Mouse (Mus musculus) T-helper 17 cell (primary cell): ENCODE data around the gene Utp11.

ENCODE experiments used
- in situ Hi-C, 2 experiments: fragments of 300-600 bp; cut with MboI, MseI; formaldehyde crosslinking; loops; 1 replicate in 1 of 2; 2 replicates in 1 of 2; pipeline ENCODE4 v1.15.1; 2025; ENCODE audit warnings: high pct_unique_total_duplicates in 2 of 2

Utp11 gene

DNA sequence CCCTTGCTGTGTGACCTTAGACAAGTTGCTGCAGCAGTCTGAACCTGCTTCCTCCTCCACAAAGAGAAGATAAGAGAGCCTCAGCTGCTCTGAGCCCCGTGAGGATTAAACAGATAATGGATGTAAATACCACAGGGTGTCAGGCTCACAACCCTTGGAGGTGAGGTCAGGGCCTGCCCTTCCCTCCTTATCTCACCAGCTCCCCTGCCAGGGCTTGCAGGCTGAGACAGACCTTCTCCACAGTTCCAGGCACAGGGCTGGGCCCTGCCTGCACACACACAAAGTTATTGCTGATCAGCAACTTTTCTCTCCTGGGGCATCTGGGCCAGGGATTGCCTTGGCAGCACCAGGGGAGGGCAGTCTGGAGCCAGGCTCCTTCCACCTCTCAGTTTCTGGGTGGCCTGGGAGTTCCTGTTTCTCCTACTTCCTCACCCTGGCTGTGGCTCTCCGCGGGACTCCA lies 48.4 kb downstream of the Utp11 start:
- in situ Hi-C loops = no loop called here

DNA sequence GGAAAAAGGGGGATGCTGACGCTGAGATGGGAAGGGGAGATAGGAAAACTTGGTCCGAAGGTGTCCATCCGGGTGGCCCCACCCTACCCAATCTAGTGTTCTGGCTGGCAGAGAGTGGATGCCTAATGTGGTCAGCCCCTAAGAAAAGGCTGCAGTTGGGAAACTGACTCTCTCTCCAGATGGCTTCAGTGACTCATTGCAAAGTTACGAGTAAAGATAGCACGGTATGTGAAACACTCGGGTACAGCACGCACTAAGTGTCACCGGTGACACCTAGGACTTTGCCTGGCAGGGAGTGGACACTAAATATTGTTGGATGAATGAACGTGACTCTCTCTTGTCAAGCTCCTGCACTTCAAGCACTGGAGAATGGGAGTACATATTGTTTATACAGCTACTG lies 49.5 kb downstream of the Utp11 start:
- in situ Hi-C loops = no loop called here

DNA sequence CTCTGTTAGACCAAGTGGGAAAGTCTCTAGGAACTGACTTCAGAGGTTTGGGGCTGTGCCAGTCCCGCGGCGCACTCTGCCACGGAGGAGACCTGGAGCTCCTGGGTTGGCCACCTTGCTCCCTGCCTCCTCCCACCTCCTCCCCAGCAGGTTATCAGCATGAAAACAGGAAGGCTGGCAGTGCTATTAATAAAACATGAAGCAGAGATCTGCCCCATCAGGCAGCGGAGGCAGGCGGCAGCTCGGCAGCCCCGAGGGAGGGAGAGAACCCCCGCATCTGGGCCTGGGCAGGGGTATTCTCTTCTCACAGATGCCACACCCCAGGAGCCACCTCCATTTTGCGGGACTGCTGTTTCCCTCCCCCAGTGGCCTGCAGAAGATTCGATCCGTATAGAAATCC lies 53.7 kb downstream of the Utp11 start:
- in situ Hi-C loops = no loop called here

DNA sequence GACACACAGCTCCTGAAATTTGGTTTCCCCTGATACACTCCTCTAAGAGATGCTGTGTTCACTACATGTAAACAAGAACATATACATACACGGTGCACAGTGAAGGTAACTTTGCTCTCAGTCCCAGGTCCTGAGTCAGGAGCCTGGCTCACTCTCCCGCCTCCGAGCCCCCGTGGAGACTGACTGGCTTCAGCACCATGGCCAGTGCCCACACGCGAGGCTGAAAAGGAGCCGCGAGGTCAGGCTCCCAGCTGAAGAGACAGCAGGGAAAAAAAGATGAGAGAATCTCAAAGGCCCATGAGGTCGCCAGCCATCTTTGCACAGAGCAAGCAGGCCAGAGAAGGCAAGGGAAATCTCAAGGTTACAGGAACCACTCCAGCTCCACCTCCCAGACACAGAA lies 60.1 kb downstream of the Utp11 start:
- in situ Hi-C loops = no loop called here

DNA sequence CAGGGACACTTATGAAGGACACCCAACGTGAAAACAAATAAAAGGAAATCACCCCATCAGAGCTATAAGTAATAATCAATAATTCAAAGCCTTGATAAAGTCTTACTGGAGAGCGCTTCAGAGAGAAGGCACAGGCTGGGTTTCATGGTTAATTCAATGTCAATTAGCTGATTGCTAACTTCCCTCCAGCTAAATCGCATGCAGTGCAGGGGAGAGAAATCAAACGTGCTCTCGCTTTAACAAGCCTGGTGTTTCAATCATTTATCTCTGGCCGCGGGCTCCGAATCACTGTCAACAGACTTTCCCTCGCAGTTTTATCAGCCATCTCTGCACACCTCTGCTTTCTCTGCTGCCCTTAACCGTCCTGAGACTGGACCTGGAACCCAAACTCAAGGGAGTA lies 60.5 kb downstream of the Utp11 start:
- in situ Hi-C loops = no loop called here

DNA sequence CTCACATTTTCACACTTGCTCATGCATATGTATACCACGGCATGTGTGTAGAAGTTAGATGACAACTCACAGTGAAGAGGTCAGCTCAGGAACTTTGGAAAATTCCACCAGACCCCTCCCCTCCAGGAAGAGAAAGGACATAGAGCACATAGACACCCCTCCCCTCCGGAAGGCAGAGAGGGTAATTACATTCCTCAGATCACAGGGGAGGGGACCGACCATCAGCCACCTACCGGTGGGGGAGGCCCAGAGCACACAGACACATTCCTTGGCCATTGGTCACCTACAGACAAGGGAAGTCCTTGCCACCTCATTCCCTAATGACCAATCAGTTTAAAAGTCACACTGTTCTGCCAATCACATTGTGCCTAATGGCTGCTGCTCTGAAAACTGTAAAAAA lies 61.9 kb downstream of the Utp11 start:
- in situ Hi-C loops = no loop called here
